Mouse (Mus musculus): ENCODE measurements around the gene S100pbp. TPM values are rescaled to one million over a fixed set of nuclear protein-coding genes. Genes with fewer than 3 reads are reported as not detected.

The S100pbp gene
- polyA plus RNA-seq, 1 experiment from 2014 or later, result 21.5 TPM

GRCm38 (mm10) chr4:129112231-129112630 lies 77.3 kb downstream of the S100pbp start:
- peak overlapping the region; percentile 8; the same call in 1 of the 2 replicates for H3K27ac ChIP-seq
- no peaks in the 10 kb centered on the region for H3K9me3 ChIP-seq
- peaks cover 42% of the 10 kb centered on the region for H3K27me3 ChIP-seq (ENCODE audit: insufficient read depth, poor library complexity, severe bottlenecking)
- DNase-seq (ENCODE audit: low spot score), result no peak
- WGBS, result 74% methylated on average over 13 of the region's 13 CpGs
- no peak overlapping the region for H3K4me3 ChIP-seq
- no peaks in the 10 kb centered on the region for H3K36me3 ChIP-seq
- H3K4me1 ChIP-seq (replicated peaks), result peaks cover 45% of the 10 kb centered on the region

- DNase-seq (ENCODE audit: low spot score), result no peak
- WGBS, result 59% methylated on average over 11 of the region's 11 CpGs
- Histone ChIP-seq H3K27me3 (ENCODE audit: insufficient read depth, poor library complexity, severe bottlenecking) (peaks cover 45% of the 10 kb centered on the region), H3K36me3 (no peaks in the 10 kb centered on the region), H3K9me3 (no peaks in the 10 kb centered on the region), H3K27ac (no peak overlapping the region), H3K4me3 (no peak overlapping the region), H3K4me1 (replicated peaks) (peaks cover 49% of the 10 kb centered on the region)
Observed at GRCm38 (mm10) chr4:129111350-129111749, 78.2 kb downstream of the S100pbp start.

- Histone ChIP-seq H3K27ac (no peak overlapping the region), H3K9me3 (no peaks in the 10 kb centered on the region), H3K36me3 (no peaks in the 10 kb centered on the region), H3K4me1 (replicated peaks) (peaks cover 54% of the 10 kb centered on the region), H3K4me3 (no peak overlapping the region), H3K27me3 (ENCODE audit: insufficient read depth, poor library complexity, severe bottlenecking) (peaks cover 50% of the 10 kb centered on the region)
- 91% methylated on average over 6 of the region's 6 CpGs for WGBS
- DNase-seq (ENCODE audit: low spot score), result no peak
Observed at GRCm38 (mm10) chr4:129110804-129111203, 78.7 kb downstream of the S100pbp start.

DNA sequence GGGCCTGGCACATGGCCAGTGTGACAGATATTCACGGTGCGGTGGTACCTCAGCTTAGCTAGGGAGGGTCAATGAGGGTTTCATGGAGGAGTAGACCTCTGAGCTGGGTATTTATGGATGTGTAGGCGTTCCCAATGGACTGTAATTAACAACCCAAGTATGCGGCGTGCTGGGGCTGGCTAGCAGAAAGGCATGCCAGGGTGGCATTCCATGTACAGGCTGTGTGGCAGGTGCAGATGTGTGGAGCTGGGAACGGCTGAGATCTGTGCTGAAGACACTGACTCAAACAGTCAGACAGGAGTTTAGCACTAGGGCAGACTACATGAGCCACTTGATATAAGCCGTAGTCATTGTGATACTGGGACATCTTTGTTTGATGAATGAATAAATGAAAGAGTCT lies 80.9 kb downstream of the S100pbp start:
- DNase-seq (ENCODE audit: low spot score), result no peak
- 91% methylated on average over 7 of the region's 7 CpGs for WGBS
- Histone ChIP-seq H3K36me3 (no peaks in the 10 kb centered on the region), H3K4me1 (replicated peaks) (peaks cover 50% of the 10 kb centered on the region), H3K4me3 (no peak overlapping the region), H3K9me3 (no peaks in the 10 kb centered on the region), H3K27me3 (ENCODE audit: insufficient read depth, poor library complexity, severe bottlenecking) (peaks cover 52% of the 10 kb centered on the region), H3K27ac (no peak overlapping the region)

DNA sequence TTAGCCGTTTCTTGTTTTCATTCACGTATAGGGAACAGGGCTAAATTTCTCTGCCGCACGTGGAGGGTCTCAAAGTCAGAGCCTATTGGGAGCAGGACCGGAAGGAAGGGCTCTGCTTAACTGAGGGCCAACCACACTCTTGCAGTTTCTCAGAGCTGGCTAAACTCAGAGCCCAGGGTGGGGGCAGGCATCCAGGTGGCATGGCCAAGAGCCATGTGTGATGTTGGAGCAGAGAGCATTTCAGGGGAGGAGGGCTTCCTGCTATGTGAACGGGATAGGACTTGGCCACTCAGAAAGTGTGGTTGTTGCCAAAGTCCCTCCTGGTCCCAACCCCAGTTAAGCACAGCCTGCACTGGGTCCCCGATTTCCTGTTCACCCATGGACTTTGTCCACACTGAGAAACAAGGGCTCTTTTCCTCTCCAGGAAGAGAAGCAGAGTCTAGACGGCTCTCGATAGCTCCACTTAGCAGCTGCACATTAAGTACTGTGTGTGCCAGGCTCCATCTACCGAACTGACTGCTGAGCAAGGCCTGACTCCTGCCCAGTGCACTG lies 82.1 kb downstream of the S100pbp start:
- no peaks in the 10 kb centered on the region for H3K9me3 ChIP-seq
- no peaks in the 10 kb centered on the region for H3K36me3 ChIP-seq
- 81% methylated on average over 10 of the region's 10 CpGs for WGBS
- no peak overlapping the region for H3K4me3 ChIP-seq
- DNase-seq (ENCODE audit: low spot score), result no peak
- peaks cover 38% of the 10 kb centered on the region for H3K4me1 ChIP-seq (replicated peaks)
- H3K27ac ChIP-seq, result no peak overlapping the region
- H3K27me3 ChIP-seq (ENCODE audit: insufficient read depth, poor library complexity, severe bottlenecking), result peaks cover 54% of the 10 kb centered on the region

DNA sequence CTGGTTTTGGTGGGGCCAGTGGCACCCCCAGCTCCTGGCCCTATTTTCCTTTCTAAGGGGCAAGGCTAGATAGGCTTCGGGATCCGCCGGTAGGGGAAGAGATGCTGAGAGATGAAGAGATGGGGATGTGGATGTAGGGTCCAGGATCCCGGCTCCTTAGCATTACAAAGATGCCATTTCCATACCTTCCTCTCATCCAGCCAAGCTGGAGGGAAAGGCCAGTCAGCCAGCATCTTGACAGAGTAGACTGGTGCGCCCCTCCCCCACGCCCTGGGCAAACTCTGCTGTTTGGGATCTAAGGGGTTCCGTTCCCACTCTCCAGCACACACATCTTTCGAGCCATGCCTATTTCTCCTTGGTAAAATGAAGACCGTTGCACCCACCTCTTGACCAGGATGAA lies 83.5 kb downstream of the S100pbp start:
- H3K27ac ChIP-seq, result no peak overlapping the region
- peaks cover 29% of the 10 kb centered on the region for H3K4me1 ChIP-seq (replicated peaks)
- H3K4me3 ChIP-seq, result peak overlapping the region; percentile 42
- peaks cover 54% of the 10 kb centered on the region for H3K27me3 ChIP-seq (ENCODE audit: insufficient read depth, poor library complexity, severe bottlenecking)
- no peaks in the 10 kb centered on the region for H3K36me3 ChIP-seq
- 16% methylated on average over 9 of the region's 9 CpGs for WGBS
- no peak for DNase-seq (ENCODE audit: low spot score)
- H3K9me3 ChIP-seq, result no peaks in the 10 kb centered on the region

DNA sequence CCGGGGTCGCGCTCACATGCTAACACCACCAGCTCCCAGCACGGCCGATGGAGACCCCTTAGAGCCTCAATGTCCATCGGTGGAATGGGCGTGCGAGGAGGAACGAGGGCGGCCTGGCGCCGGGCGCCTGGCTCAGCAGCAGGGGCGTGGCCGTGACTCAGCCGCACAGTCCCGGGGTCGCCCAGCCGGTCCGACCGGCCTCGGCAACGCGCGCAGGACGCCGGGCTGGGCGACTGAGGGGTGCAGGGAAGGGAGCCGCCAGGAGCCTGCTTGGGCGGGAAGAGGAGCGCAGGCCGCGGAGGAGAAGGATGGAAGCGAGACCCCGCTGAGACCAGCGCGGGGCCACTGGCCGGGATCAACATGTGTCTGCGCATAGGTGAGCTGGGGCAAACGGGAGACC lies 84.2 kb downstream of the S100pbp start, which contains the start of gene Tmem54:
Gene Tmem54, plus strand, starts transcription at position 193 of the 400 bp plus-strand sequence.
- H3K36me3 ChIP-seq, result no peaks in the 10 kb centered on the region
- 2% methylated on average over 40 of the region's 40 CpGs for WGBS
- peak within 1 kb of the TSS; percentile 42 for H3K4me3 ChIP-seq
- H3K9me3 ChIP-seq, result no peaks in the 10 kb centered on the region
- no peak for DNase-seq (ENCODE audit: low spot score)
- H3K27me3 ChIP-seq (ENCODE audit: insufficient read depth, poor library complexity, severe bottlenecking), result peaks cover 54% of the 10 kb centered on the region
- H3K27ac ChIP-seq, result peak within 1 kb of the TSS; percentile 9; the same call in 1 of the 2 replicates
- H3K4me1 ChIP-seq (replicated peaks), result peaks cover 23% of the 10 kb centered on the region

DNA sequence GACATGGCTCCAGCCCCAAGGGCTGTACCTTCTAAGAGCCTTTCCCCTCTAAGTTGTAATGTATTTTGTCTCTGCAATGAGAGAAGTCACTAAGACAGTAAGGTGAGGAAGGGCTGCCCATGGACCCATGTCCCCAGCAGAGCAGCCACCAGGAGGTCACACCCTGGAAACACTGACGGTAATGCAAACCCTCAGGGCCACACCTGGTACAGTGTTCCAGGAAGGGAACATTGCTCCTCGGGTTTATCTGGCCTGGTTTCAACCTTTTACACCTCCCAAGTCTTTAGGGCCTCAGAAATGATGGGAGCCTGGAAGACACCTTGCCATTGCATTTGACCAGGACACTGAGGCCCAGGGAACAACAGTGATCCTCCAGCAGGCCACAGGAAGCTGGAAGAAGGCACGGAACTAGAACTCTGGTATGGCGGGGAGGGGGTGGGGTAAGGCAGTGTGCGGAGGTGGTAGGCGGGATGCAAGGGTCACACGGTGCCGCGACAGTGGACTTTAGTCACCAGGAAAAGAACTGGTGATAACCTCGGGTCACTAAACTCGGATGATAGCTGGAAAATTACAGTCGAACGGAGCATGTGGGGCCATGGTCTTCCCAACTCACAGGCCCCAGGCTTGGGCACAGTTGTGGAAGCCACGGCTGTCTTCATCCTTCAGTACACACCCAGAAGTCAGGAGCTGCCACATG lies 87.2 kb downstream of the S100pbp start:
- Histone ChIP-seq H3K36me3 (no peaks in the 10 kb centered on the region), H3K4me3 (no peak overlapping the region), H3K27me3 (ENCODE audit: insufficient read depth, poor library complexity, severe bottlenecking) (peaks cover 43% of the 10 kb centered on the region), H3K27ac (no peak overlapping the region), H3K4me1 (replicated peaks) (peaks cover 18% of the 10 kb centered on the region), H3K9me3 (0 out of 2 replicates have a peak, but pooled peaks cover 3% of the 10 kb centered on the region)
- no peak for DNase-seq (ENCODE audit: low spot score)
- 84% methylated on average over 14 of the region's 14 CpGs for WGBS

Other genes with a start within 250 kb of the S100pbp start
- 11.8 and 15.0 TPM in 2 replicates for gene Azin2, start 227.3 kb downstream of the S100pbp start, polyA plus RNA-seq (2016; fragmentation: Nextera tagmentation; extraction: Ambion mirVana)
- gene Ak2, start 197.8 kb downstream of the S100pbp start, polyA plus RNA-seq (2016; fragmentation: Nextera tagmentation; extraction: Ambion mirVana), result 168 and 202 TPM in 2 replicates
- gene Rnf19b, start 131.5 kb downstream of the S100pbp start, polyA plus RNA-seq (2016; fragmentation: Nextera tagmentation; extraction: Ambion mirVana), result 9.2 and 9.9 TPM in 2 replicates
- gene Tmem54, start 84.2 kb downstream of the S100pbp start, polyA plus RNA-seq (2016; fragmentation: Nextera tagmentation; extraction: Ambion mirVana), result 2.5 and 5.1 TPM in 2 replicates
- gene Hpca, start 67.7 kb downstream of the S100pbp start, polyA plus RNA-seq (2016; fragmentation: Nextera tagmentation; extraction: Ambion mirVana), result 2.6 and 4.7 TPM in 2 replicates
- 0.72 and 1.8 TPM in 2 replicates for gene Fndc5, start 52.7 kb downstream of the S100pbp start, polyA plus RNA-seq (2016; fragmentation: Nextera tagmentation; extraction: Ambion mirVana)
- gene Yars, start within 50 bp of the S100pbp start, polyA plus RNA-seq (2016; fragmentation: Nextera tagmentation; extraction: Ambion mirVana), result 104 and 109 TPM in 2 replicates
- gene C77080, start 71.7 kb upstream of the S100pbp start, polyA plus RNA-seq (2016; fragmentation: Nextera tagmentation; extraction: Ambion mirVana), result 3.0 and 3.7 TPM in 2 replicates
- gene Sync, start 97.9 kb upstream of the S100pbp start, polyA plus RNA-seq (2016; fragmentation: Nextera tagmentation; extraction: Ambion mirVana), result 0.37 and 0.63 TPM in 2 replicates
- 470 and 520 TPM in 2 replicates for gene Rbbp4, start 145.6 kb upstream of the S100pbp start, polyA plus RNA-seq (2016; fragmentation: Nextera tagmentation; extraction: Ambion mirVana)
- gene Zbtb8os, start 146.0 kb upstream of the S100pbp start, polyA plus RNA-seq (2016; fragmentation: Nextera tagmentation; extraction: Ambion mirVana), result 45.4 and 54.7 TPM in 2 replicates
- 7.7 and 11.8 TPM in 2 replicates for gene Zbtb8a, start 188.4 kb upstream of the S100pbp start, polyA plus RNA-seq (2016; fragmentation: Nextera tagmentation; extraction: Ambion mirVana)